Mouse (Mus musculus) thymus, adult 2 months (tissue): ENCODE results near the gene Zfp385b. TPM values are rescaled to one million over a fixed set of nuclear protein-coding genes. Genes with fewer than 3 reads are reported as not detected.

ENCODE experiments used
- DNase-seq: peaks from one replicate; pipeline ENCODE4 v3.0.0; 2021
- H3K27ac ChIP-seq: fragments of 200-500 bp; 2 replicates; pipeline ENCODE4 v1.5.1; 2012; ENCODE audit warnings: low read length, control low read depth; ENCODE audit not compliant: control insufficient read depth, insufficient read depth
- H3K27me3 ChIP-seq: fragments of 200-500 bp; 2 replicates; pipeline ENCODE4 v1.6.1; 2012; ENCODE audit warnings: mild to moderate bottlenecking, low read length, moderate library complexity, mixed read lengths; ENCODE audit not compliant: control insufficient read depth, insufficient read depth
- H3K36me3 ChIP-seq: fragments of 200-500 bp; 2 replicates; pipeline ENCODE4 v1.6.1; 2012; ENCODE audit warnings: mild to moderate bottlenecking, low read length, moderate library complexity; ENCODE audit not compliant: control insufficient read depth, insufficient read depth
- H3K4me1 ChIP-seq: fragments of 200-500 bp; replicated peaks from 2 replicates; pipeline ENCODE4 v1.6.1; 2012; ENCODE audit warnings: low read length; ENCODE audit not compliant: control insufficient read depth, insufficient read depth
- H3K4me3 ChIP-seq: fragments of 200-500 bp; 2 replicates; pipeline ENCODE4 v1.5.1; 2012; ENCODE audit warnings: mild to moderate bottlenecking, low read length, control low read depth, moderate library complexity; ENCODE audit not compliant: control insufficient read depth, insufficient read depth
- CTCF ChIP-seq: fragments of 200-500 bp; IDR thresholded peaks from 2 replicates; pipeline ENCODE4 v1.5.1; 2012; ENCODE audit warnings: mild to moderate bottlenecking, control low read depth, low read length, moderate library complexity, borderline replicate concordance; ENCODE audit not compliant: control insufficient read depth, poor library complexity, insufficient read depth; ENCODE audit errors: extremely low read depth
- POLR2A ChIP-seq: fragments of 200-500 bp; IDR thresholded peaks from 2 replicates; pipeline ENCODE4 v1.6.1; 2012; ENCODE audit warnings: mild to moderate bottlenecking, low read length, control low read depth, moderate library complexity; ENCODE audit not compliant: control insufficient read depth, poor library complexity, insufficient read depth; ENCODE audit errors: extremely low read depth
- WGBS: fragments of 180-500 bp; shearing (Covaris S2); methylation state at CpG from one replicate; pipeline ENCODE4 v1.1.7; 2018; 5-methylcytosine and 5-hydroxymethylcytosine counted together
- polyA plus RNA-seq: library from polyadenylated mRNA; depleted of rRNA; stranded (reverse); fragments of >200 nt; gene quantifications from 2 replicates; pipeline ENCODE4 v1.2.3, GENCODE M21; 2012; rRNA removed

The Zfp385b gene
- 0.38 and 0.84 TPM in 2 replicates for polyA plus RNA-seq

DNA sequence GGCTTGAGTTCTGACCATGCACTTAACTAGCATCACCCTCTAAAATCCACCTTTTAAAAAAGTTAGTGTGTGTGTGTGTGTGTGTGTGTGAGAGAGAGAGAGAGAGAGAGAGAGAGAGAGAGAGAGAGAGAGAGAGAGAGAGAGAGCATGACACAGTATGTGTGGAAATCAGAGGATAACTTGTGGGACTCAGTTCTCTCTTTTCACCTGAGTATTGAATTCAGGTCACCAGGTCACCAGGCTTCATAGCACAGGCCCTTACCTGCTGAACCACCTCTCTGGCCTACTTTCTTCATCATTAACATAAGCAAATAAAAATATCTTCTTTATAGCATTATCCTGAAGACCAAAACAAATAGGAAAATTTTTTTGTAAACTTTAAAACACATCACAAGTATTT lies at the start of gene Zfp385b:
Gene Zfp385b, minus strand, starts transcription at position 101 of the 400 bp plus-strand sequence.
- Histone ChIP-seq H3K27ac (no peak within 1 kb of the TSS), H3K4me3 (no peak within 1 kb of the TSS), H3K4me1 (no peaks in the 10 kb centered on the region), H3K36me3 (no peaks in the 10 kb centered on the region), H3K27me3 (no peaks in the 10 kb centered on the region; the same call in 1 of the 2 replicates)
- DNase-seq: no peak
- no peak for TF ChIP-seq CTCF
- TF ChIP-seq POLR2A: no peak

GRCm38 (mm10) chr2:77863934-77864333 lies 44.5 kb upstream of the Zfp385b start:
- Histone ChIP-seq H3K36me3 (no peaks in the 10 kb centered on the region), H3K27me3 (no peaks in the 10 kb centered on the region), H3K27ac (no peak overlapping the region), H3K4me3 (no peak overlapping the region), H3K4me1 (no peaks in the 10 kb centered on the region)
- TF ChIP-seq CTCF (no peak), POLR2A (no peak)
- 84% methylated on average over 6 of the region's 6 CpGs for WGBS
- no peak for DNase-seq

DNA sequence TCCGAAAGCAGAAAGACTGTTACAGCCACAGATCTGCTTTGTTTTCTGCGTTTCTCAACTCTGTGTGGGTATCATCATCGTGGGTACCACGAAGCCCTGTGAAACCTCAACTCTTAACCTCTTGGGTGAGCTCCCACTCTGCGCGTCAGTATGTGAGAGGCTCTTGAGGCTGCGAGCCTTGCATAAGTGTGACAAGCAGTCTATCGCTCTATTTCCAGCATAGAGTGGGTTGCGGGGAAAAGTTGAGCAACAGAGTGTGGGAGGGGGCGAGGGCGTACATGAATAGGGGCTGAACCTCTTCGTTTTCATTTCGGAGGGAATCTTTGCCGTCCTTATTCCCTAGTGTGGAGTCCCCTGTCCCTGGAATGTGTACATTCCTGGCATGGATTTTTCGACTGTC lies 44.1 kb upstream of the Zfp385b start:
- TF ChIP-seq POLR2A (no peak), CTCF (no peak)
- Histone ChIP-seq H3K36me3 (no peaks in the 10 kb centered on the region), H3K4me3 (no peak overlapping the region), H3K27ac (no peak overlapping the region), H3K27me3 (no peaks in the 10 kb centered on the region), H3K4me1 (no peaks in the 10 kb centered on the region)
- no peak for DNase-seq
- 92% methylated on average over 15 of the region's 15 CpGs for WGBS

GRCm38 (mm10) chr2:77841464-77841863 lies 22.0 kb upstream of the Zfp385b start:
- no peaks in the 10 kb centered on the region for H3K27me3 ChIP-seq
- no peaks in the 10 kb centered on the region for H3K36me3 ChIP-seq
- no peak overlapping the region for H3K27ac ChIP-seq
- TF ChIP-seq POLR2A (no peak), CTCF (no peak)
- WGBS: 57% methylated on average over 6 of the region's 6 CpGs
- DNase-seq: no peak
- H3K4me1 ChIP-seq: no peaks in the 10 kb centered on the region
- no peak overlapping the region for H3K4me3 ChIP-seq

GRCm38 (mm10) chr2:77839587-77839986 lies 20.1 kb upstream of the Zfp385b start:
- no peak for DNase-seq
- Histone ChIP-seq H3K4me3 (no peak overlapping the region), H3K36me3 (no peaks in the 10 kb centered on the region), H3K27ac (no peak overlapping the region), H3K4me1 (no peaks in the 10 kb centered on the region), H3K27me3 (no peaks in the 10 kb centered on the region)
- TF ChIP-seq CTCF: no peak
- no peak for TF ChIP-seq POLR2A
- 94% methylated on average over 17 of the region's 17 CpGs for WGBS

- H3K27me3 ChIP-seq: no peaks in the 10 kb centered on the region
- no peak overlapping the region for H3K27ac ChIP-seq
- DNase-seq: no peak
- no peak overlapping the region for H3K4me3 ChIP-seq
- H3K4me1 ChIP-seq: no peaks in the 10 kb centered on the region
- no peaks in the 10 kb centered on the region for H3K36me3 ChIP-seq
- 85% methylated on average over 1 of the region's 1 CpGs for WGBS
- no peak for TF ChIP-seq POLR2A
- no peak for TF ChIP-seq CTCF
These were observed 19.2 kb upstream of the Zfp385b start for GRCm38 (mm10) chr2:77838688-77839087.

DNA sequence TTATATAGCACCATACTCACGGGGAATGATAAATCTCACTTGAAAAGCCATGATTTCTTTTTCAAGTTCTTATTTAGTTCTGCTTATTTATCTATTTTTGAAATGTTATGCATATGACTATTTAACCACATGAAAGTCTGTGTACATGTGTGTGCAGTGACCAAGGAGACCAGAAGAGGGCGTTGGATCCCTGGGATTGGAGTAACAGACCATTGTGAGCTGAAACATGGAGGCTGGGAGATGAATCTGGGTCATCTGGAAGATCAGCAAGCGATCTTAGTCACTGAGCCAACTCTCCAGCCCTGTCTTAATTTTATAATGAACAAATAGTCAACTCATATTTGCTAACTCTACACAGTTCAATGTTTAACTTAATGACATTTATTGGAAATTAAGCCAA lies 16.3 kb upstream of the Zfp385b start:
- 58% methylated on average over 3 of the region's 3 CpGs for WGBS

More for the DNA sequence above, 16.3 kb upstream of the Zfp385b start:
- Histone ChIP-seq H3K27ac (no peak overlapping the region), H3K36me3 (no peaks in the 10 kb centered on the region), H3K27me3 (no peaks in the 10 kb centered on the region), H3K4me1 (no peaks in the 10 kb centered on the region), H3K4me3 (no peak overlapping the region)
- no peak for DNase-seq
- TF ChIP-seq CTCF (no peak), POLR2A (no peak)
